ENCODE assay signal across 27 mouse cellular contexts in the genomic region with DNA sequence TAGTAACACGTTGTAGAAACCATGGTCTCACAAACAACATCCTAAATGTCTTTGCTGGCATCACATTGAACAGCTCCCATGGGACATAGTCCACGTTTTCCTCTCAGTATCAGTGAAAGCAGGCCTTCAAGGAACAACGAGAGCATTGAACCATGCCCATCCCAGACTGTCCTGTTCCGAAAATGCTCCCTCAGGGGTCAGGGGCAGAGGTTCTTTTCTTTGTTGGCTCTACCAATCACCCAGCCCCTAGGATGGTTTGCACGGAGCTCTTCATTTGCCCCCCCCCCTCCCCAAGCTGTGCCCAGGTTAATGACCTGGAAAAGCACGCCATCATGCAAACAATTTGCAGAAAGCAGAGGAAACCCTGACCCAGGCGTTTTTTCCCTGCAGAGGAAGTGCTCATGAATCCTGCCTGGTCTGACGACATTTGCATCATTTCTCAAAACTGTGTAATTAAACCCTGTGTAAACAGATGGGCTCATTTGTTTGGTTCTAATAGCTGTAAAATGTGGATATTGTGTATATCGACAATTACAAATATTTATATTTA. TPM values are rescaled to one million over a fixed set of nuclear protein-coding genes. Genes with fewer than 3 reads are reported as not detected.
DNase-seq lines count a peak whose midpoint lies in the region; ATAC-seq lines count a peak whose summit lies in the region.
"Had no signal": no experiment of that assay in that cellular context is flagged by ENCODE, and none has a peak within 500 bp of the region (broad histone marks: within the 10 kb centered on the region; RNA-seq: fewer than 3 reads in every experiment).

No protein-coding gene starts in this region.

- H3K36me3 ChIP-seq in neural tube, embryonic 11.5 days (ENCODE audit: control insufficient read depth, insufficient read depth, low read length) = no peaks in the 10 kb centered on the region
- H3K36me3 ChIP-seq: embryonic facial prominence, embryonic 15.5 days; forebrain, embryonic 10.5 days; heart, embryonic 13.5 days had no signal

- H3K9ac ChIP-seq in neural tube, embryonic 11.5 days (ENCODE audit: low read length) = no peak overlapping the region
- H3K9ac ChIP-seq: embryonic facial prominence, embryonic 15.5 days; forebrain, postnatal 0 days; heart, embryonic 13.5 days had no signal

- H3K4me1 ChIP-seq in neural tube, embryonic 11.5 days (ENCODE audit: control insufficient read depth, insufficient read depth, low read length) = no peaks in the 10 kb centered on the region
- H3K4me1 ChIP-seq: embryonic facial prominence, embryonic 15.5 days; heart, embryonic 13.5 days had no signal

- H3K27me3 ChIP-seq in neural tube, embryonic 11.5 days (ENCODE audit: control insufficient read depth, insufficient read depth, low read length) = peaks cover 26% of the 10 kb centered on the region

- H3K4me3 ChIP-seq in neural tube, embryonic 11.5 days (ENCODE audit: low read depth, low read length) = no peak overlapping the region
- H3K4me3 ChIP-seq: embryonic facial prominence, embryonic 15.5 days; forebrain, embryonic 10.5 days; heart, embryonic 13.5 days had no signal

- peak; percentile 77 for ATAC-seq in neural tube, embryonic 11.5 days (ENCODE audit: insufficient read depth, low FRiP score, low TSS enrichment)
- ATAC-seq: CD4-positive, CD25-positive, alpha-beta regulatory T cell, adult 4 months; forebrain, postnatal 0 days; inflammation-experienced regulatory T-cells, adult 6 months; Patski had no signal

- peak overlapping the region; percentile 21; the same call in 1 of the 2 replicates for H3K27ac ChIP-seq in neural tube, embryonic 11.5 days (ENCODE audit: low read depth, low read length)
- H3K27ac ChIP-seq: embryonic facial prominence, embryonic 15.5 days; forebrain, embryonic 10.5 days; heart, embryonic 13.5 days had no signal

- H3K4me2 ChIP-seq in neural tube, embryonic 11.5 days (ENCODE audit: low read depth) = no peak overlapping the region
- H3K4me2 ChIP-seq: embryonic facial prominence, embryonic 15.5 days; heart, embryonic 13.5 days had no signal

- no peaks in the 10 kb centered on the region for H3K9me3 ChIP-seq in neural tube, embryonic 11.5 days (ENCODE audit: control insufficient read depth, low read length)
- H3K9me3 ChIP-seq: embryonic facial prominence, embryonic 15.5 days; forebrain, embryonic 10.5 days; heart, embryonic 13.5 days had no signal

- peak; percentile 21 for DNase-seq in embryo, embryonic 11 days
- DNase-seq in embryo, embryonic 9.5 days (ENCODE audit: extremely low spot score) = no peak
- peak; percentile 38 for DNase-seq in neural tube, embryonic 11.5 days (ENCODE audit: low spot score)
- no peak for DNase-seq in neural tube, embryonic 10.5 days (ENCODE audit: extremely low spot score, low spot score)
- DNase-seq in kidney, postnatal 25 days = peak; percentile 19 to 50
- peak; percentile 42 for DNase-seq in retina, postnatal 1 day
- no peak for DNase-seq in right cerebral cortex, adult 18-20 months
- DNase-seq in gastrocnemius, postnatal 25 days = no peak
- DNase-seq: adrenal gland, adult 8-10 months; cerebellum, adult 9-10 months; forebrain, postnatal 0 days; heart, adult 11 months; left cerebral cortex, postnatal 4 days; liver; lung, adult 18-20 months; lung, postnatal 14 days had no signal

- WGBS in neural tube, embryonic 11.5 days = 29% methylated on average over 9 of the region's 9 CpGs

RNA-seq across cellular contexts. Expression of gene Slc6a5, which starts 7.9 kb away (rescaled TPM):
- polyA plus RNA-seq in neural tube, embryonic 11.5 days (2014; fragmentation: Nextera tagmentation; extraction: Ambion mirVana) = 3.7 and 4.4 TPM in 2 replicates
- not detected for total RNA-seq in gastrocnemius, postnatal 25 days (2021)
- total RNA-seq: common myeloid progenitor, adult 5-6 weeks; gastrocnemius, adult 18-20 months; heart, postnatal 25 days; left cerebral cortex, postnatal 4 days; megakaryocyte-erythroid progenitor cell, adult 5-6 weeks had no signal
- polyA plus RNA-seq: CD4-positive, CD25-positive, alpha-beta regulatory T cell, adult 4 months; embryonic facial prominence, embryonic 15.5 days; forebrain, embryonic 10.5 days; forebrain, postnatal 0 days; heart, embryonic 13.5 days; inflammation-experienced regulatory T-cells, adult 6 months; small intestine, adult 2 months had no signal

Comparison
In these comparisons a context has a peak if more than half of its experiments do, and no peak if none do; other contexts are left out.
1. DNase-seq: peak in embryo, embryonic 11 days (single experiment), neural tube, embryonic 11.5 days (single experiment), kidney, postnatal 25 days (2 of 2) and retina, postnatal 1 day (single experiment); none in embryo, embryonic 9.5 days (single experiment), neural tube, embryonic 10.5 days (single experiment), right cerebral cortex, adult 18-20 months (single experiment) and gastrocnemius, postnatal 25 days (single experiment).